Mouse (Mus musculus): ENCODE data around the gene Tenm2. TPM values are rescaled to one million over a fixed set of nuclear protein-coding genes. Genes with fewer than 3 reads are reported as not detected.

Tenm2 gene
- polyA plus RNA-seq, 1 experiment from 2014 or later = 0.12 TPM

DNA sequence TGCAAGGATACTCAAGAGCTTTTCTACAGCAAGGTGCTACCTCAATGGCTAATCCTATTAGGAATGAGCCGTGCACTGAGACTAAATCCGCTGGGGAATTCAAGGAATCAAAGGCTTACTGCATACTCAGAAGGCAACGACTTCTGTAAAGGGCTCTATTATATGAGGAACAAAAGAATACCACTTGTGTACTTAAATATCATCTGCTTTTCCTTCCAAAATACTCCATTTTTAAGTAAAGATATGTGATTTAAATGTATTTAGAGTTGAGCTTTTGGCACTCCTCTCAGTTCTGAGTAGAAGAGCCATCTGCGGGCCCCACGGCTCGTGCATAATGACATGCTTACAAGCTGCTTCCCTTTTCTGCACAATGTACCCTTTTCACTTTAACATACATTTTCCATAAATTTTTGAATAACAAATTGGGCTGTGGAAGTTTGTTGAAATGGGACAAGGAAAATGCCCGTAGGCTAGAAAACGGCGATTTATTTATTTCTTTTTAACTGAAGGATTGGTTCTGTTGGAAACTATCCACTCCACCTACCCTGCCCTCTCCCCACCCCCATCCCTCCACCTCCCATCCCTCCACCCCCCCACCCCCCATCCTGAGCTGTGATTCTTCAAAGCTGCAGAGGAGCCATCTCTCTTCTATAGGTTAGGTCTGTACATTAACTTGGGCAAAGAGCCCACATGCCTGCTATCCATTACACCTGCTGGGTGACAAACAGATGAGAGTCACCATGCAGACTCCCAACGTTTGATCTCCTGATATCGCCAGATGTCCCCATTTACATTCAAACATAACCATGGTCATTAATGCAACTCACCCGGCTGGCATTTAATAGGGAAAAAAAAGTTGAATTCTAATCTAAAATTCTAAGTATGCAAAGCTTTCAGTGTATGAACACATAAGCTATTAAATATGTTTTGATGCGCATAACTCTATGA, 81.6 kb downstream of the Tenm2 start:
- no peak for ATAC-seq
- Histone ChIP-seq H3K9me3 (ENCODE audit: control insufficient read depth) (no peaks in the 10 kb centered on the region), H3K27ac (ENCODE audit: low read depth, low read length) (no peak overlapping the region), H3K4me3 (ENCODE audit: low read depth, low read length) (no peak overlapping the region), H3K27me3 (replicated peaks; ENCODE audit: control insufficient read depth, insufficient read depth, low read length) (no peaks in the 10 kb centered on the region), H3K4me1 (replicated peaks; ENCODE audit: control insufficient read depth, insufficient read depth, low read length) (no peaks in the 10 kb centered on the region), H3K9ac (ENCODE audit: low read depth, low read length) (no peak overlapping the region), H3K36me3 (ENCODE audit: control insufficient read depth, insufficient read depth) (no peaks in the 10 kb centered on the region), H3K4me2 (replicated peaks; ENCODE audit: low read depth) (no peak overlapping the region)
- no peak for TF ChIP-seq CTCF (IDR thresholded peaks at IDR 0.05; ENCODE audit: low read depth)
- WGBS = 60% methylated on average over 13 of the region's 13 CpGs

DNA sequence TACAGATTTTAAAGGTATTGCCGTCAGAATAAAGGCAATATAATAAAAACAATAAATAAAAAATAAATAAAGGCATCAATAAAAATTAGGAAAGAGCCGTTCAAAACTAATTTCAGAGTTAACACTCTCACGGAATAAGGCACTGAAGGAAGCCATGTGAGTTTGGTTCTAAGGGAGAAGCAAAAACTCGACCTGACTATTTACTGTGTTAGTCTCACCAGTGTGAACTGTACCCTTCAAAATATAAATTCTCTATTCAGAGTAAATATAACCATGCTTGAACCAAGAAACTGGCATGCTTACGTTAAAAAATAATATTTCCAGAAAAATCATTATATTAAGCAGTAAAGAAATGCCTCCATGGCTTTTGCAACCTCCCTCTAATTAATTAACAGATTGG, 82.4 kb downstream of the Tenm2 start:
- no peaks in the 10 kb centered on the region for H3K9me3 ChIP-seq (ENCODE audit: control insufficient read depth)
- no peaks in the 10 kb centered on the region for H3K27me3 ChIP-seq (replicated peaks; ENCODE audit: control insufficient read depth, insufficient read depth, low read length)
- no peak for ATAC-seq
- no peak overlapping the region for H3K9ac ChIP-seq (ENCODE audit: low read depth, low read length)
- H3K27ac ChIP-seq (ENCODE audit: low read depth, low read length) = no peak overlapping the region
- no peak for TF ChIP-seq CTCF (IDR thresholded peaks at IDR 0.05; ENCODE audit: low read depth)
- no peak overlapping the region for H3K4me3 ChIP-seq (ENCODE audit: low read depth, low read length)
- no peaks in the 10 kb centered on the region for H3K36me3 ChIP-seq (ENCODE audit: control insufficient read depth, insufficient read depth)
- WGBS = 76% methylated on average over 5 of the region's 5 CpGs
- no peaks in the 10 kb centered on the region for H3K4me1 ChIP-seq (replicated peaks; ENCODE audit: control insufficient read depth, insufficient read depth, low read length)
- no peak overlapping the region for H3K4me2 ChIP-seq (replicated peaks; ENCODE audit: low read depth)

DNA sequence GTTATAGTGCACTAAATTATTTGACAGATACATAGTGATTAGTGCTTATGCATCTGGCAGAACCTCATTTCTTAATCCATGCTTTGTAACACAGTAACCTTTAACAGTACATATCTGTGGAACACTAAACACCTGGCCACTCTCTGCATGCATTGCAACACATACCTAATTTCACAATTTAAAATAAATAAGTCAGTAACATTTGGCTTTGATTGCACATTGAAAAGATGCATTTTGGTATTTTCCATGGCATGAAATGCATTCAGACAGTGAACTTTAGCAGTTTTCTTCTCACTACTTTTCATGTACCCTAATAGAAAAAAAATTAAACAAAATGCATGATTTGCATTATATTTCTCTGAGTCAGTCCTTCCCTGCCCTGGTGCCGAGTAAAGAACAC, 85.8 kb downstream of the Tenm2 start:
- TF ChIP-seq CTCF (IDR thresholded peaks at IDR 0.05; ENCODE audit: low read depth) = no peak
- Histone ChIP-seq H3K4me1 (replicated peaks; ENCODE audit: control insufficient read depth, insufficient read depth, low read length) (no peaks in the 10 kb centered on the region), H3K9me3 (ENCODE audit: control insufficient read depth) (no peaks in the 10 kb centered on the region), H3K36me3 (ENCODE audit: control insufficient read depth, insufficient read depth) (no peaks in the 10 kb centered on the region), H3K4me3 (ENCODE audit: low read depth, low read length) (no peak overlapping the region), H3K9ac (ENCODE audit: low read depth, low read length) (no peak overlapping the region), H3K27me3 (replicated peaks; ENCODE audit: control insufficient read depth, insufficient read depth, low read length) (no peaks in the 10 kb centered on the region), H3K27ac (ENCODE audit: low read depth, low read length) (no peak overlapping the region), H3K4me2 (replicated peaks; ENCODE audit: low read depth) (no peak overlapping the region)
- no peak for ATAC-seq
- 61% methylated on average over 1 of the region's 1 CpGs for WGBS

DNA sequence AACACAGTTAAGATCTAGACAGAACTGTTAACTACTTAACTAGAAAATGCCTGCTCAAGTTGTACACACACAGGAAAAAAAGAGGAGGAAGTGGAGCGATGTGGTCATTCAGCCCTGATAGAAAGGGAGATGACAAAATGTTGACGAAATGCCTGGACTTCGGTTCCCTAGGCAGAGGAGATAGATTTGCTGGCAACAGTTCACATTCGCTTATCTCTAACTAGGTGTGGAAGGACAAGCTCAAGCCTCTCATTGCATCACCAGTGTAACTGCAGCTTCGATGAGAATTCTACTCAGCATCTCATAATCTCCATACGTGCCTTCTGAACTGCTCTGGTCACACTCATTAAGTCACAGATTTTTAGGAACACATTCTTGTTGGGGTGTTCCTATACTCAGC, 91.8 kb downstream of the Tenm2 start:
- H3K9ac ChIP-seq (ENCODE audit: low read depth, low read length) = no peak overlapping the region

DNA sequence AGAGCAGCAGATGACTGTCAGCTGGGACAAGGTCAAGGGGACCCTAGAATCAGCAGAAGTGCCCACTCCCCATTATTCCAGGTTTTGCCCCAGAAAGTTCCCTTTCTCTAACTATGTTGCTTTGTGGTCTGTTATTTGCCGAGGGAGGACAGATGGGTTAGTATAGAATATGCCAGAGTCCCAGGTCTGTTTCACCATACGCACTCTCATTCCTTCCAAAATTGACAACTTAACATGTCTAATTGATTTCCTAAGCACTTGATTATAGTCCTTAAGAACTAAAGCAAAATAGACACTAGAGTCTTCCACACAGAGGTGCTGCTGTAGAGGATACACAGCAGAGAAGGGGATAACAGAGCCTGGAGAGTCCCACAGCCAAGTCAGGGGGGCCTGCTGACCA, 92.3 kb downstream of the Tenm2 start:
- no peak for ATAC-seq
- 88% methylated on average over 2 of the region's 2 CpGs for WGBS
- no peaks in the 10 kb centered on the region for H3K9me3 ChIP-seq (ENCODE audit: control insufficient read depth)

More for the DNA sequence above, 91.8 kb downstream of the Tenm2 start:
- H3K4me1 ChIP-seq (replicated peaks; ENCODE audit: control insufficient read depth, insufficient read depth, low read length) = no peaks in the 10 kb centered on the region
- 47% methylated on average over 6 of the region's 6 CpGs for WGBS
- H3K36me3 ChIP-seq (ENCODE audit: control insufficient read depth, insufficient read depth) = no peaks in the 10 kb centered on the region
- H3K4me3 ChIP-seq (ENCODE audit: low read depth, low read length) = no peak overlapping the region
- no peak for TF ChIP-seq CTCF (IDR thresholded peaks at IDR 0.05; ENCODE audit: low read depth)
- no peaks in the 10 kb centered on the region for H3K9me3 ChIP-seq (ENCODE audit: control insufficient read depth)
- H3K27ac ChIP-seq (ENCODE audit: low read depth, low read length) = no peak overlapping the region
- no peak overlapping the region for H3K4me2 ChIP-seq (replicated peaks; ENCODE audit: low read depth)
- ATAC-seq = peak; percentile 78
- no peaks in the 10 kb centered on the region for H3K27me3 ChIP-seq (replicated peaks; ENCODE audit: control insufficient read depth, insufficient read depth, low read length)

DNA sequence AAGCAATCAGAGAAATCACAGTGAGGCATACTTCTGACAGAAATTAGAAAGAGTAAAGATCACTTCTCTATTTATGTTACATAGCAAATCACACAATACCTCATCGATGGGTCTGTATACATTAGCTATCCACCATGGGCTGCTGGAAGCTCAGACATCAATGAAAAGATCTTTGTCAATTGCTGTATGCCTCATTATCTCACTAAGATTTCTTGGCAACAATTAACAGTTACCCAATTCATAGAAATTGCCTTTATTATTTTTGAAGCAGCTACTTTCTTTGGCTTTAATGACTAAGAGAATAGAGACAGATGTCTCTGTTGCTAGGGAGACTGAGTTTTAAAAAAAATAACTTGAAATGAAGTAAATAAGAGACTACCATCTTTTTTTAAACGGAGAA, 106.9 kb downstream of the Tenm2 start:
- 73% methylated on average over 2 of the region's 2 CpGs for WGBS
- H3K27me3 ChIP-seq (replicated peaks; ENCODE audit: control insufficient read depth, insufficient read depth, low read length) = no peaks in the 10 kb centered on the region
- no peaks in the 10 kb centered on the region for H3K36me3 ChIP-seq (ENCODE audit: control insufficient read depth, insufficient read depth)
- no peak overlapping the region for H3K4me3 ChIP-seq (ENCODE audit: low read depth, low read length)
- ATAC-seq = no peak
- no peaks in the 10 kb centered on the region for H3K9me3 ChIP-seq (ENCODE audit: control insufficient read depth)
- H3K9ac ChIP-seq (ENCODE audit: low read depth, low read length) = no peak overlapping the region
- no peaks in the 10 kb centered on the region for H3K4me1 ChIP-seq (replicated peaks; ENCODE audit: control insufficient read depth, insufficient read depth, low read length)
- no peak overlapping the region for H3K4me2 ChIP-seq (replicated peaks; ENCODE audit: low read depth)
- no peak for TF ChIP-seq CTCF (IDR thresholded peaks at IDR 0.05; ENCODE audit: low read depth)
- no peak overlapping the region for H3K27ac ChIP-seq (ENCODE audit: low read depth, low read length)

More for the DNA sequence above, 92.3 kb downstream of the Tenm2 start:
- H3K9ac ChIP-seq (ENCODE audit: low read depth, low read length) = no peak overlapping the region
- no peak overlapping the region for H3K27ac ChIP-seq (ENCODE audit: low read depth, low read length)
- no peaks in the 10 kb centered on the region for H3K27me3 ChIP-seq (replicated peaks; ENCODE audit: control insufficient read depth, insufficient read depth, low read length)
- no peaks in the 10 kb centered on the region for H3K36me3 ChIP-seq (ENCODE audit: control insufficient read depth, insufficient read depth)
- H3K4me1 ChIP-seq (replicated peaks; ENCODE audit: control insufficient read depth, insufficient read depth, low read length) = no peaks in the 10 kb centered on the region
- no peak overlapping the region for H3K4me3 ChIP-seq (ENCODE audit: low read depth, low read length)
- no peak for TF ChIP-seq CTCF (IDR thresholded peaks at IDR 0.05; ENCODE audit: low read depth)
- no peak overlapping the region for H3K4me2 ChIP-seq (replicated peaks; ENCODE audit: low read depth)

Data from intestine, postnatal 0 days (tissue).